Mouse (Mus musculus): ENCODE measurements around the gene Mucl3.
A peak's percentile ranks its signal among the peaks of the same experiment; 100 is the strongest.

Gene Mucl3

DNA sequence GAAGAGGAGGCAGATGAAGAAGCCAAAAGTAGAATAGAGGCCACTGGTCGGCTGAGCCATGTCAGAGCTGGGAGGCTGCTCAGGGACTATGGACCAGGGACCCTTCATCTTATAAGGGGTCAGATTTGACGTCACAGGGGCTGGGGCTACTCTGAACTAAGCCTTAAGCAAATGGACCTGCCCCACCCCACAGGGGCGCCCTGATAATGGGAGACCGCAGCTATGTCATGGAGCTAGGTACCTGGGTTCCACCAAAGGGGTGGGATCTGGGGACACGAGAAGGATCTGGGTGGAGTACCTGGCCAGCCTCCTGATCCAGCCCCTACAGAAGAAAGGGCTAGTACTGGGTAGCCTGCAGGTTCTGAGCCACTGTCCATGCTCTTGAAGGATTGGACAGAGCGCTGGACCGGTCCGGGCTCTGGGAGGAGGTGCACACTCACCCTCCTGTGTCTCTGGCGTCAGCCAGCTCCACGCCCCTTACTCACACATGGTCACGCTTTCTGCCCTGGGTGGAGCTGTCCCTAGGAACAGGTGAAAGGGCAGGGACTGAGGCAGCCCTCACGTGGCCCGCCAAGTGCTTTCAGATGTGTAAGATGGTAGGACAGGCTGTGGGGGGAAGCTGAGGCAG lies at the start of gene Mucl3:
Gene Mucl3 (minus strand): TSS at position 87 of the 628 bp plus-strand sequence.
- DNase-seq (ENCODE audit: low read depth): no peak

DNA sequence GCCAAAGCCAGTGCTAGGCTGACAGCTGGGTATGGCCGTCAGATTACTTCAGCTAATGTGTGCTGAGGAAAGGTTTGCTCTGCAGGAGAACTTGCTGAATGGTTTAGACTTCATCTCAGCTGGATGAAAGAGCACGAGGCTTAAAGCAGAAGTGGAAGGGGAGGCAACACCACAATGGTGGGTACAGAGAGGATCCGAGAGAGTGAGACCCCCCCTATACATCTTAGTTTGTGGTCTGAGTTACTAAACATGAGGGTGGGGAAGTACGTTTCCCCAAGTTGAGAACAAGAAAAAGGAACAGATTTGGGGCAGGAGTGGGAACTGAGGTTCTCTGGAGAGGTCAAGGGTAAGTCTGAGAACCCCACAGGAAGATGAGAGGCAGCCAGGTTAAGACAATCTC lies 48.9 kb upstream of the Mucl3 start:
- no peak for DNase-seq (ENCODE audit: low read depth)

GRCm38 (mm10) chr17:35691811-35692210 lies 48.3 kb upstream of the Mucl3 start:
- DNase-seq (ENCODE audit: low read depth): no peak

DNA sequence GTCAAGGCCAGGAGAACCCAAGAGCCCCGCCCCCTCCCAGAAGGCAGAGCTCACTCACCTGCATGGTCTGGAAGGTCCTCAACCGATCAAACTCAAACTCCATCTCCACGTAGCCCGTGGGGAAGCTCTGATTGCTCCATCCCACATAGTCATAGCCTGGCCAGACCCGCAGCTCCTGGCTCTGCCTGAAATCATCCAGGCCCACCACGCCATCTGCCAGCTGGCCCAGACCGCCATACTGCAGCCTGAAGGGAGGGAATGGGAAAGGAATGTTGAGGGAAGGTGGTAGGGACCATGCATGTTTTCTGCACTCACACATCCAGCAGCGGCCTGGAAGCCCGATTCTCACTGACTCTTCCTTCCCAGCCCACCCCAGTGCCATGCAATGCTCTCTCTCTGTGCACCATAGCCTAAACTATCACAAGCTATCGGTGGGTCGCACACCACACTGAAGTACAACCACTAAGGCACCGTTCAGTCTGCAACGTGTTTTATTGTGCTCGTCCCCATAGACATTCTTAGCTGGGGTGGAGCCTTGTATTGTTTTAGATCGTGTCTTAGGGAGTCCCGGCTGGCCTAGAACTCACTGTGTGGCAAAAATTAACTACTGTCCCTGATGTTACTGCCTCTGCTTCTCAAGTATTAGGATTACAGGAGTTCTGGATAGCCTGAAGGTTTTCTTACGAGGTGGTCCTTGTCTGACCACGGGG lies 46.6 kb upstream of the Mucl3 start:
- no peak for DNase-seq (ENCODE audit: low read depth)

DNA sequence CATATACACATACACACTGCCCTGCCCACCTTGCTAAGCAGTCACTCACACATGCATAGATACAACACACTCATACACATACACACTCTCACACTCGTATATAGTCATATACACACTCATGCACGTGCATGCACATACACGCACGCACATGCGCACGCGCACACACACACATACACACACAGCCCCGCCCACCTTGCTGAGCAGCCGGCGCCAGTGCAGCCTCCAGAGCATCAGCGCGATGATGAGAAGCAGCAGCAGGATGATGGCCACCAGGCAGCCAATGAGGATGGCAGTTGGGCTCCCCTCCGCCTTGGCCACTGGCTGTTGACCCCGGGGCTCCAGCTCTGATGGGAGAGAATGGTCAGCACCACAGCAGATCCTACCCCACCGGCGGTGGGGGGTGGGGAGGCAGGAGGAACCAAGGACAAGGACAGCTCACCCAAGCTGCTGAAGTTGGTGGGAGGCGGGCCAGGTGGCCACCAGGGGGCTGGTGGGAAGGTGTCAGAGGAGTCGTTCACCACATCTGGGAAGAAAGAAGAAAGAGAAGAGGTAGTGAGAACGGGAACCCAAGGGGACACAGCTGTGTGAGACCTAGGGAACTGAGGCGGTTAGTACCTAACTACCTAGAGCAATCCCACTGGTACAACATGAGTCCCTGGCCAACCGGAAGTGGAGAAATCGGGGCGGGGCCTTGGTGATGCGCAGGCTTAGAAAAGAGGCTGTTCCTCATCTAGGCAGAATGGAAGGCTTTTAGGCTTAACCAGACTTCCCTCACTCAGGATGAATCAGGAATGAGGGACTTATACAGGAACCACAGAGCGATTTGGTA lies 45.1 kb upstream of the Mucl3 start:
- DNase-seq (ENCODE audit: low read depth): no peak

- DNase-seq (ENCODE audit: low read depth): no peak
These were observed 41.6 kb upstream of the Mucl3 start for GRCm38 (mm10) chr17:35685061-35685460.

- no peak for DNase-seq (ENCODE audit: low read depth)
These were observed 38.5 kb upstream of the Mucl3 start for GRCm38 (mm10) chr17:35681986-35682385.

GRCm38 (mm10) chr17:35680591-35680990 lies 37.1 kb upstream of the Mucl3 start:
- no peak for DNase-seq (ENCODE audit: low read depth)

GRCm38 (mm10) chr17:35673416-35674035 lies 30.0 kb upstream of the Mucl3 start, which contains the start of gene Gtf2h4:
TSS of gene Gtf2h4 (minus strand) at chr17:35673739.
- DNase-seq (ENCODE audit: low read depth): peak; percentile 94

DNA sequence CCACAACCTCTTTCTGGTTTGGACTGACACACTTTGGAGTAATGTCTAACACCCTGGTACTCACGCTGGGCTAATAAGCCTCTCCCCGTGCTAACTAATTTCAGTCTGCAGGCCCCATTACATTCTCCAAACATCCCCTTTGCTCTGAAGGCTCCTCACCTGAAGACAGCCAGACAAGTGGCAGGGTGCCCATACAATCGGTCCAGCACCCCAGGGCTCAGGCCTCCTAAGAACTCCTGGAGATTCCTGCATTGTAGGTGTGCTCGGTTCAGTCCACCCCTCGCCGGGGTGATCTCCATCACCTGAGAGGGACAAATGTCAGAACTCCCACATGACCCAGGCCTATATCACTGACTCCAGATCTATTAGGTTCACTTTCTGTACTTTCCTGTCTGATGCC lies 29.0 kb upstream of the Mucl3 start:
- DNase-seq (ENCODE audit: low read depth): no peak

GRCm38 (mm10) chr17:35671846-35672245 lies 28.4 kb upstream of the Mucl3 start:
- DNase-seq (ENCODE audit: low read depth): no peak

GRCm38 (mm10) chr17:35669731-35670130 lies 26.2 kb upstream of the Mucl3 start:
- DNase-seq (ENCODE audit: low read depth): no peak

DNA sequence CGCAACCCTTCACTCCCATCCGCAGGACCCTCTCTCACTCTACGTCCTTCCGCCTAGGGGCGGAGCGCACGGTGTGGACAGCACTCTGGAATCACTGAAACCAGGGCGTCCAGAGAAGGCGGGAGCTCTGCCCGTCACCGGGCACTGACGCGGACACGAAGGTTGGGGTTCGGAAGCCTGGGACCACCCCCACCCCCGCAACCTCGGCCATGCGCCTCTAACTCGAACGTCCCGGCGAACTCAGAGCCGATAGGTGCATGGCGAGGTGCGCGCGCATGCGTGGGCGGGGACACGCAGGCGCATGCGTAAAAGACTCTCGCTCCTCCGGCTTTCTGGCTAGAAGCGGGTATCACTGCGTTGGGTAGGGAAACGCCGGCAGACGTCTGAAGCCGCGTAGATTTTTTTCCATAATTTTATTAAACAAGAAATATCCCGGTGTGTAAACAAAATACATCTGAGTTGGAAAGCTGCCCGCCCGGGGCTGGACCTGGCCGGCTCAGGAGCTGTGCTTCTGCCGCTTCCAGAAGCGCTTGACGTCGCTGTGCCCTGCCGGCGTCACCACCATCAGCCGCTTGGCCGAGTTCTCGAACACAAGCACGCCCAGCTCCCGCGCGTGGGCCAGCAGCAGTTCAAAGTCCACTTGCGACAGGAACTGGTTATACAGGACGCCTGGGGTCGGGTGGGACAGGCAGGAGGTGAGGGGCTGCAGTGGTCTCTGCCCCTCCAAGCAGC lies 24.0 kb upstream of the Mucl3 start, which contains the start of gene Vars2:
Gene Vars2 (minus strand): TSS at position 259 of the 732 bp plus-strand sequence.
- DNase-seq (ENCODE audit: low read depth): peak; percentile 93

DNA sequence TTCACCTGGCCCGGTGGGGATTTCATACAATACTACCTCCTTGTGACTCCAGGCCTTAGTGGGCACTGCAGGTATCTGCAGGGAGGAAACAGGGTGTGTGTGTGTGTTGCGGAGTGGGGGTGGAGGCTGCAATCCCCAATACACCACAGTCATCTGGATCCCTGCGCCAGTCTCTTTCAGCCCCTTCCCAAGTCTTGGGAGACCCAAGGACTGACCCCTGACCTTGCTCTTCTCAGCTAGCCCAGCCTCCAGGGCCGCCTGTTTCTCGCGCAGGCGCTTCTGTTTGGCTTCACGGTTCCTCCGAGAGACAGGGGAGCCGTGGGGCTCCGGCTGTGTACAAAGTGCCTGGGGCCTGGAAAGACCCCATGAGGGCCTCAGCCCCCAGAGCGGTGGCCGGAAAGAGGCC lies 23.4 kb upstream of the Mucl3 start:
- DNase-seq (ENCODE audit: low read depth): no peak

DNA sequence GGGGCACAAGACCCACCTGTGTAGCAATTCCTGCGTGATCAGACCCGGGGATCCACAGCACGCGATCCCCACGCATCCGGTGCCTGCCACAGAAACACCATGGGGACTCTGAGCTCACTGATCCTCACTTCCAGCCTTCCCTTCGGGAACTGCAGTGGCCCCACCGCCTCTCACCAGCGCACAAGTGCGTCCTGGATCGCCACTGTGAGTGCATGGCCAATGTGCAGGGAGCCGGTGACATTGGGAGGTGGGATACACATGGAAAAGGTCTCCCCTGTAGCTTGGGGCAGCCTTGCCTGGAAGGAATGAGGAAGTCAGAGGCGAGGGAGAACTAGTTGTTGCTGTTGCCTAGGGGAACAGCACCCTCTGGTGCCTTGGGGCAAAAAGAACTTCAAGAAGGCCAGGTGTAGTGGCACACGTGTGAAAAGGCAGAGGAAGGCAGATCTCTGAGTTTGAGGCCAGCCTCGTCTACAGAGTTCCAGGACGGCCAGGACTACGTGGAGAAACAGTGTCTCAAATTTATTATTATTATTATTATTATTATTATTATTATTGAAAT lies 22.5 kb upstream of the Mucl3 start:
- peak; percentile 50 for DNase-seq (ENCODE audit: low read depth)

GRCm38 (mm10) chr17:35653086-35653485 lies 9.6 kb upstream of the Mucl3 start:
- no peak for DNase-seq (ENCODE audit: low read depth)

DNA sequence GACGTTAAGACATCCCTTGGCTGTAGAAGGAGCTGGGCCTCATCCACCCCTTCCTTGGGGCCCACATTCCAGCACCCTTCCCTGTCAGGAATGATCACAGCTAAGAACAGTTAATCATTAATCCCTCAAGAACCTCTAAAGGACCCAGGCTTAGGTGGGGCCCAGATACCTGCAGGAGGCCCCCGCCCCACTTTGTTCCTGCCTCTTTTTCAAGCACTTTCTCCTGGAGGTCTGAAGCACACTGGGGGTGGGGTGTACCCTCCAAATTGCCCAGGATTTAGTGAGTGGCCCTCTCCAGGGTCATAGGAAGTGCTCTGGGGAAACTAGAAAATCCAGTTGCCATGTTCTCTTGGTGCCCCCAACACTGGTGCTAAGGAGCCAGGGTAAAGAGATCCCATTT lies 5.9 kb upstream of the Mucl3 start:
- no peak for DNase-seq (ENCODE audit: low read depth)

DNA sequence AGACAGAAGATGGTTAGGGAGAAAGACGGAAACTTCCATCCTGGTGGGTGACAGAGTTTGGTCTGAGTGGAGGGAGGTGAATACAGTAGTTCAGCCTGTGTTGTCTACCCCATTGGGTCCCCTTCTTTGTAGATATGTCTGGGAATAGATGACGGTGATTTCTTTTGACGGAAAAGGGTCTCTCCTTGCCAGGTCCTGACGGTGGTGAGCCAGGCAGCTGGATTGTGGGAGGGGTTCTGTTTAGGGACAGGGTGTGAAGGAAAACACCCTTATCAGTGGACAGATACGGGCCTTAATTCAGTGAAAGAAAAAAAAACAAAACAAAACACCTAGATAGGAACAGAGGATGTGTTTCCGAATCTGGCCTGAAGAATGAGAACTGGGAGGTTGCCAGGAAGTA lies 4.1 kb downstream of the Mucl3 start:
- no peak for DNase-seq (ENCODE audit: low read depth)

GRCm38 (mm10) chr17:35638475-35639190 lies 4.9 kb downstream of the Mucl3 start:
- no peak for DNase-seq (ENCODE audit: low read depth)

DNA sequence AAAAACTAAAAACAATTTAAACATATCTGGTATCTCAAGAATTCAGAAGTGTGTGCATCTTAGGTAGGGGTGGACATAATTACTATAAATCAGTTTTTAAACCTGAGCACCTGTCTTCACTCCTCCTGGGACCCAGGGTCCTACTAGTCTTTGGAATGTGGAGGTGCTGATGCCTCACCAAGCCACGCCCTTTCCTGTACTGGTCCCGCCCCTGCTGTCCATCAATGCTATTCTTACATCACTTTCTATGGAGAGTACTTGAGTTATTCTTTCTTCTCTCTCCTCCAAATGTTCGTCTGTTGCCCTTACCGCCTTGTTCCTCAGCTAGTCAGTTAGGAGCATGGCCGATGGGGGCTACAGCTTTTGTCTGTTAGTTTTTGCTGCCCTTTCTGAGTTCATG lies 7.1 kb downstream of the Mucl3 start:
- DNase-seq (ENCODE audit: low read depth): peak; percentile 12

DNA sequence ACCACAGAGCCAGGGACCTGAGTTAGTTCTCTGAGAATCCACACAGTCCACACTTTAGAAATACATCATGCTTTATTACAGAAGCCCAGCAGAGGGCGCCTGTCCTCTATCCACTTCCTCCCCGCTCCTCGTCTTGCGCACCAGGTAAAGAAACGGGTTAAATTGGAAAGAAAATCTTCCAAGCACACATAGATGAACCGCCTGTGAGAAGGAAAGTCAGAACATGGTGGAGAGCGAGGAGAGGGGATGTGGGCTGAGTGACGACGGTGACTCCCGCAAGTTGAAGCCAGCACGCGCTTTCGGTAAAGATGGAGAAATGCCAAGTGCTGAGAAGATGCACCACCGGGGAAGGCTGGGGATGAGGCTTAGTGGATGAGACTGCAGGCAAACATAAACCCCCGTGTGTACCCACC lies 7.8 kb downstream of the Mucl3 start:
- peak; percentile 53 for DNase-seq (ENCODE audit: low read depth)
